Mouse (Mus musculus): Measurements from ENCODE around the gene Gm20662. TPM values are rescaled to one million over a fixed set of nuclear protein-coding genes. Genes with fewer than 3 reads are reported as not detected.
A peak's percentile ranks its signal among the peaks of the same experiment; 100 is the strongest.
"Not testable (repeated sequence)": the region's sequence is repeated elsewhere in the genome, so short reads cannot be mapped to it uniquely, and the experiment has no call there.

Gene Gm20662
- polyA plus RNA-seq, 1 experiment, result 0.20 TPM

GRCm38 (mm10) chr9:108002778-108003530 is 6.8 kb downstream of the Gm20662 start:
- Histone ChIP-seq H3ac (ENCODE audit: control insufficient read depth, insufficient read length, low read depth) (peak overlapping the region; percentile 96), H3K79me3 (ENCODE audit: low read depth) (peaks cover 24% of the 10 kb centered on the region), H3K4me3 (ENCODE audit: insufficient read depth, poor library complexity, severe bottlenecking) (peak overlapping the region; percentile 75), H3K79me2 (ENCODE audit: control insufficient read depth, insufficient read depth) (peaks cover 55% of the 10 kb centered on the region), H3K27me3 (ENCODE audit: control insufficient read depth, insufficient read depth, insufficient read length) (peaks cover 18% of the 10 kb centered on the region), H3K36me3 (ENCODE audit: control insufficient read depth, insufficient read depth) (no peaks in the 10 kb centered on the region)
- TF ChIP-seq CEBPB (IDR thresholded peaks at IDR 0.05; ENCODE audit: low read depth) (no peak), CTCF (IDR thresholded peaks at IDR 0.05; ENCODE audit: control insufficient read depth, insufficient read depth, insufficient read length) (no peak), FOSL1 (IDR thresholded peaks at IDR 0.05; ENCODE audit: insufficient read depth, low read length, poor library complexity, severe bottlenecking) (no peak), MAX (IDR thresholded peaks at IDR 0.05) (no peak), MYOG (IDR thresholded peaks at IDR 0.05; ENCODE audit: control insufficient read depth, extremely low read depth, insufficient read length) (no peak)

- TF ChIP-seq USF1 (IDR thresholded peaks at IDR 0.05; ENCODE audit: low read depth), result no peak
- TF ChIP-seq CTCF (IDR thresholded peaks at IDR 0.05; ENCODE audit: control insufficient read depth, insufficient read depth, insufficient read length), result no peak
- TF ChIP-seq CEBPB (IDR thresholded peaks at IDR 0.05; ENCODE audit: low read depth), result no peak
- TF ChIP-seq MAX (IDR thresholded peaks at IDR 0.05), result no peak
- TF ChIP-seq MYOG (IDR thresholded peaks at IDR 0.05; ENCODE audit: control insufficient read depth, extremely low read depth, insufficient read length), result no peak
- TF ChIP-seq FOSL1 (IDR thresholded peaks at IDR 0.05; ENCODE audit: insufficient read depth, low read length, poor library complexity, severe bottlenecking), result no peak
- TF ChIP-seq MYOD1 (IDR thresholded peaks at IDR 0.05; ENCODE audit: control insufficient read depth, insufficient read length, low read depth), result no peak
- peaks cover 13% of the 10 kb centered on the region for H3K27me3 ChIP-seq (ENCODE audit: control insufficient read depth, insufficient read depth, insufficient read length)
- peaks cover 27% of the 10 kb centered on the region for H3K79me3 ChIP-seq (ENCODE audit: low read depth)
- H3ac ChIP-seq (ENCODE audit: control insufficient read depth, insufficient read length, low read depth), result peak overlapping the region; percentile 25
- H3K36me3 ChIP-seq (ENCODE audit: control insufficient read depth, insufficient read depth), result no peaks in the 10 kb centered on the region
- peak overlapping the region; percentile 75 for H3K4me3 ChIP-seq (ENCODE audit: insufficient read depth, poor library complexity, severe bottlenecking)
- H3K79me2 ChIP-seq (ENCODE audit: control insufficient read depth, insufficient read depth), result peaks cover 61% of the 10 kb centered on the region
Observed at GRCm38 (mm10) chr9:108003531-108003890, 7.4 kb downstream of the Gm20662 start.

GRCm38 (mm10) chr9:108008041-108008440 is 11.9 kb downstream of the Gm20662 start:
- H3ac ChIP-seq (ENCODE audit: control insufficient read depth, insufficient read length, low read depth), result no peak overlapping the region
- H3K79me3 ChIP-seq (ENCODE audit: low read depth), result peaks cover 45% of the 10 kb centered on the region
- H3K79me2 ChIP-seq (ENCODE audit: control insufficient read depth, insufficient read depth), result peaks cover 99% of the 10 kb centered on the region
- H3K4me3 ChIP-seq (ENCODE audit: insufficient read depth, poor library complexity, severe bottlenecking), result no peak overlapping the region
- H3K36me3 ChIP-seq (ENCODE audit: control insufficient read depth, insufficient read depth), result no peaks in the 10 kb centered on the region
- no peaks in the 10 kb centered on the region for H3K27me3 ChIP-seq (ENCODE audit: control insufficient read depth, insufficient read depth, insufficient read length)
- TF ChIP-seq CEBPB (IDR thresholded peaks at IDR 0.05; ENCODE audit: low read depth) (no peak), MYOG (IDR thresholded peaks at IDR 0.05; ENCODE audit: control insufficient read depth, extremely low read depth, insufficient read length) (no peak), USF1 (IDR thresholded peaks at IDR 0.05; ENCODE audit: low read depth) (no peak), CTCF (IDR thresholded peaks at IDR 0.05; ENCODE audit: control insufficient read depth, insufficient read depth, insufficient read length) (no peak), FOSL1 (IDR thresholded peaks at IDR 0.05; ENCODE audit: insufficient read depth, low read length, poor library complexity, severe bottlenecking) (no peak), MYOD1 (IDR thresholded peaks at IDR 0.05; ENCODE audit: control insufficient read depth, insufficient read length, low read depth) (no peak), MAX (IDR thresholded peaks at IDR 0.05) (no peak)

GRCm38 (mm10) chr9:108010385-108010784 is 14.2 kb downstream of the Gm20662 start:
- TF ChIP-seq CTCF (IDR thresholded peaks at IDR 0.05; ENCODE audit: control insufficient read depth, insufficient read depth, insufficient read length) (no peak), MAX (IDR thresholded peaks at IDR 0.05) (no peak), MYOD1 (IDR thresholded peaks at IDR 0.05; ENCODE audit: control insufficient read depth, insufficient read length, low read depth) (no peak), MYOG (IDR thresholded peaks at IDR 0.05; ENCODE audit: control insufficient read depth, extremely low read depth, insufficient read length) (no peak), FOSL1 (IDR thresholded peaks at IDR 0.05; ENCODE audit: insufficient read depth, low read length, poor library complexity, severe bottlenecking) (no peak), USF1 (IDR thresholded peaks at IDR 0.05; ENCODE audit: low read depth) (no peak), CEBPB (IDR thresholded peaks at IDR 0.05; ENCODE audit: low read depth) (no peak)
- Histone ChIP-seq H3K36me3 (ENCODE audit: control insufficient read depth, insufficient read depth) (no peaks in the 10 kb centered on the region), H3K4me3 (ENCODE audit: insufficient read depth, poor library complexity, severe bottlenecking) (no peak overlapping the region), H3K27me3 (ENCODE audit: control insufficient read depth, insufficient read depth, insufficient read length) (no peaks in the 10 kb centered on the region), H3ac (ENCODE audit: control insufficient read depth, insufficient read length, low read depth) (no peak overlapping the region), H3K79me3 (ENCODE audit: low read depth) (peaks cover 35% of the 10 kb centered on the region), H3K79me2 (ENCODE audit: control insufficient read depth, insufficient read depth) (peaks cover 77% of the 10 kb centered on the region)

- H3K27me3 ChIP-seq (ENCODE audit: control insufficient read depth, insufficient read depth, insufficient read length); H3K36me3 ChIP-seq (ENCODE audit: control insufficient read depth, insufficient read depth); H3ac ChIP-seq (ENCODE audit: control insufficient read depth, insufficient read length, low read depth); H3K4me3 ChIP-seq (ENCODE audit: insufficient read depth, poor library complexity, severe bottlenecking): not testable (repeated sequence)
- H3K79me3 ChIP-seq (ENCODE audit: low read depth), result peaks cover 21% of the 10 kb centered on the region
- H3K79me2 ChIP-seq (ENCODE audit: control insufficient read depth, insufficient read depth), result peaks cover 58% of the 10 kb centered on the region
Observed at GRCm38 (mm10) chr9:108013577-108013976, 17.4 kb downstream of the Gm20662 start.

- Histone ChIP-seq H3K79me3 (ENCODE audit: low read depth) (peaks cover 7% of the 10 kb centered on the region), H3K79me2 (ENCODE audit: control insufficient read depth, insufficient read depth) (peaks cover 47% of the 10 kb centered on the region), H3K36me3 (ENCODE audit: control insufficient read depth, insufficient read depth) (no peaks in the 10 kb centered on the region), H3K27me3 (ENCODE audit: control insufficient read depth, insufficient read depth, insufficient read length) (no peaks in the 10 kb centered on the region), H3ac (ENCODE audit: control insufficient read depth, insufficient read length, low read depth) (no peak overlapping the region), H3K4me3 (ENCODE audit: insufficient read depth, poor library complexity, severe bottlenecking) (no peak overlapping the region)
- no peak for TF ChIP-seq USF1 (IDR thresholded peaks at IDR 0.05; ENCODE audit: low read depth)
- no peak for TF ChIP-seq FOSL1 (IDR thresholded peaks at IDR 0.05; ENCODE audit: insufficient read depth, low read length, poor library complexity, severe bottlenecking)
- no peak for TF ChIP-seq MYOD1 (IDR thresholded peaks at IDR 0.05; ENCODE audit: control insufficient read depth, insufficient read length, low read depth)
- TF ChIP-seq CTCF (IDR thresholded peaks at IDR 0.05; ENCODE audit: control insufficient read depth, insufficient read depth, insufficient read length), result no peak
- no peak for TF ChIP-seq MAX (IDR thresholded peaks at IDR 0.05)
- no peak for TF ChIP-seq MYOG (IDR thresholded peaks at IDR 0.05; ENCODE audit: control insufficient read depth, extremely low read depth, insufficient read length)
- no peak for TF ChIP-seq CEBPB (IDR thresholded peaks at IDR 0.05; ENCODE audit: low read depth)
Observed at GRCm38 (mm10) chr9:108017127-108017526, 21.0 kb downstream of the Gm20662 start.

Data from C2C12 (cell line).